Mouse (Mus musculus): Measurements from ENCODE around the gene Hils1. TPM values are rescaled to one million over a fixed set of nuclear protein-coding genes. Genes with fewer than 3 reads are reported as not detected.

The Hils1 gene
- polyA plus RNA-seq, 1 experiment from 2014 or later, result not detected

- Histone ChIP-seq H3K4me2 (ENCODE audit: low read length) (no peak overlapping the region), H3K27ac (replicated peaks; ENCODE audit: low read depth, low read length) (no peak overlapping the region), H3K4me3 (replicated peaks; ENCODE audit: low read depth, low read length) (no peak overlapping the region), H3K4me1 (ENCODE audit: control insufficient read depth, insufficient read depth, low read length) (peaks cover 13% of the 10 kb centered on the region; the same call in 1 of the 2 replicates), H3K36me3 (ENCODE audit: control insufficient read depth, insufficient read depth, low read length) (no peaks in the 10 kb centered on the region), H3K9me3 (ENCODE audit: control insufficient read depth, low read length) (no peaks in the 10 kb centered on the region), H3K9ac (replicated peaks; ENCODE audit: low read length) (no peak overlapping the region), H3K27me3 (ENCODE audit: control insufficient read depth, insufficient read depth, low read length) (peaks cover 28% of the 10 kb centered on the region)
- ATAC-seq (ENCODE audit: low FRiP score, low TSS enrichment) (no peak), DNase-seq (no peak)
- WGBS, result 14% methylated on average over 8 of the region's 8 CpGs
Measured at GRCm38 (mm10) chr11:94933584-94933983, 33.8 kb upstream of the Hils1 start.

GRCm38 (mm10) chr11:94934526-94934925 is 32.9 kb upstream of the Hils1 start:
- DNase-seq, result no peak
- H3K4me2 ChIP-seq (ENCODE audit: low read length), result no peak overlapping the region
- H3K4me3 ChIP-seq (replicated peaks; ENCODE audit: low read depth, low read length), result no peak overlapping the region
- H3K27ac ChIP-seq (replicated peaks; ENCODE audit: low read depth, low read length), result no peak overlapping the region
- peaks cover 34% of the 10 kb centered on the region for H3K27me3 ChIP-seq (ENCODE audit: control insufficient read depth, insufficient read depth, low read length)
- WGBS, result 31% methylated on average over 11 of the region's 11 CpGs
- H3K9me3 ChIP-seq (ENCODE audit: control insufficient read depth, low read length), result no peaks in the 10 kb centered on the region
- no peaks in the 10 kb centered on the region for H3K36me3 ChIP-seq (ENCODE audit: control insufficient read depth, insufficient read depth, low read length)
- no peak overlapping the region for H3K9ac ChIP-seq (replicated peaks; ENCODE audit: low read length)
- ATAC-seq (ENCODE audit: low FRiP score, low TSS enrichment), result no peak
- peaks cover 9% of the 10 kb centered on the region; the same call in 1 of the 2 replicates for H3K4me1 ChIP-seq (ENCODE audit: control insufficient read depth, insufficient read depth, low read length)

- peaks cover 34% of the 10 kb centered on the region for H3K27me3 ChIP-seq (ENCODE audit: control insufficient read depth, insufficient read depth, low read length)
- H3K4me3 ChIP-seq (replicated peaks; ENCODE audit: low read depth, low read length), result no peak within 1 kb of the TSS; the same call in 1 of the 2 replicates
- WGBS, result 15% methylated on average over 19 of the region's 19 CpGs
- no peak for DNase-seq
- no peak within 1 kb of the TSS for H3K27ac ChIP-seq (replicated peaks; ENCODE audit: low read depth, low read length)
- peaks cover 9% of the 10 kb centered on the region; the same call in 1 of the 2 replicates for H3K4me1 ChIP-seq (ENCODE audit: control insufficient read depth, insufficient read depth, low read length)
- peak within 1 kb of the TSS; percentile 53 for H3K4me2 ChIP-seq (ENCODE audit: low read length)
- H3K9ac ChIP-seq (replicated peaks; ENCODE audit: low read length), result no peak within 1 kb of the TSS
- no peak for ATAC-seq (ENCODE audit: low FRiP score, low TSS enrichment)
- H3K9me3 ChIP-seq (ENCODE audit: control insufficient read depth, low read length), result no peaks in the 10 kb centered on the region
- no peaks in the 10 kb centered on the region for H3K36me3 ChIP-seq (ENCODE audit: control insufficient read depth, insufficient read depth, low read length)
Measured at GRCm38 (mm10) chr11:94936045-94936444, 31.3 kb upstream of the Hils1 start, which contains the start of gene Col1a1. TSS of gene Col1a1 (plus strand) at chr11:94936224.

GRCm38 (mm10) chr11:94936851-94937295 is 30.5 kb upstream of the Hils1 start:
- no peaks in the 10 kb centered on the region for H3K9me3 ChIP-seq (ENCODE audit: control insufficient read depth, low read length)
- ATAC-seq (ENCODE audit: low FRiP score, low TSS enrichment), result peak; percentile 71; the same call in 1 of the 2 replicates

GRCm38 (mm10) chr11:94937335-94937781 is 30.0 kb upstream of the Hils1 start:
- Histone ChIP-seq H3K4me1 (ENCODE audit: control insufficient read depth, insufficient read depth, low read length) (peaks cover 9% of the 10 kb centered on the region; the same call in 1 of the 2 replicates), H3K27me3 (ENCODE audit: control insufficient read depth, insufficient read depth, low read length) (peaks cover 34% of the 10 kb centered on the region), H3K4me3 (replicated peaks; ENCODE audit: low read depth, low read length) (peak overlapping the region; percentile 24), H3K27ac (replicated peaks; ENCODE audit: low read depth, low read length) (no peak overlapping the region), H3K9me3 (ENCODE audit: control insufficient read depth, low read length) (no peaks in the 10 kb centered on the region), H3K36me3 (ENCODE audit: control insufficient read depth, insufficient read depth, low read length) (no peaks in the 10 kb centered on the region), H3K9ac (replicated peaks; ENCODE audit: low read length) (no peak overlapping the region; the same call in 1 of the 2 replicates), H3K4me2 (ENCODE audit: low read length) (peak overlapping the region; percentile 53)
- no peak for DNase-seq
- ATAC-seq (ENCODE audit: low FRiP score, low TSS enrichment), result peak; percentile 22; the same call in 1 of the 2 replicates
- WGBS, result 2% methylated on average over 18 of the region's 18 CpGs

More at GRCm38 (mm10) chr11:94936851-94937295, 30.5 kb upstream of the Hils1 start:
- Histone ChIP-seq H3K9ac (replicated peaks; ENCODE audit: low read length) (no peak overlapping the region), H3K4me2 (ENCODE audit: low read length) (peak overlapping the region; percentile 53), H3K4me3 (replicated peaks; ENCODE audit: low read depth, low read length) (peak overlapping the region; percentile 24; the same call in 1 of the 2 replicates), H3K27ac (replicated peaks; ENCODE audit: low read depth, low read length) (no peak overlapping the region), H3K4me1 (ENCODE audit: control insufficient read depth, insufficient read depth, low read length) (peaks cover 9% of the 10 kb centered on the region; the same call in 1 of the 2 replicates), H3K36me3 (ENCODE audit: control insufficient read depth, insufficient read depth, low read length) (no peaks in the 10 kb centered on the region), H3K27me3 (ENCODE audit: control insufficient read depth, insufficient read depth, low read length) (peaks cover 34% of the 10 kb centered on the region)
- peak; percentile 95 for DNase-seq
- WGBS, result 1% methylated on average over 17 of the region's 17 CpGs

GRCm38 (mm10) chr11:94937787-94938186 is 29.6 kb upstream of the Hils1 start:
- no peak overlapping the region; the same call in 1 of the 2 replicates for H3K9ac ChIP-seq (replicated peaks; ENCODE audit: low read length)

GRCm38 (mm10) chr11:94938296-94938695 is 29.1 kb upstream of the Hils1 start:
- Histone ChIP-seq H3K36me3 (ENCODE audit: control insufficient read depth, insufficient read depth, low read length) (no peaks in the 10 kb centered on the region), H3K27ac (replicated peaks; ENCODE audit: low read depth, low read length) (no peak overlapping the region), H3K9me3 (ENCODE audit: control insufficient read depth, low read length) (no peaks in the 10 kb centered on the region), H3K4me1 (ENCODE audit: control insufficient read depth, insufficient read depth, low read length) (peaks cover 9% of the 10 kb centered on the region; the same call in 1 of the 2 replicates), H3K4me3 (replicated peaks; ENCODE audit: low read depth, low read length) (0 out of 2 replicates have a peak overlapping the region, but pooled peaks have one; percentile 24), H3K27me3 (ENCODE audit: control insufficient read depth, insufficient read depth, low read length) (peaks cover 34% of the 10 kb centered on the region), H3K9ac (replicated peaks; ENCODE audit: low read length) (no peak overlapping the region), H3K4me2 (ENCODE audit: low read length) (no peak overlapping the region)
- no peak for ATAC-seq (ENCODE audit: low FRiP score, low TSS enrichment)
- DNase-seq, result no peak
- WGBS, result 23% methylated on average over 9 of the region's 9 CpGs

More at GRCm38 (mm10) chr11:94937787-94938186, 29.6 kb upstream of the Hils1 start:
- Histone ChIP-seq H3K4me1 (ENCODE audit: control insufficient read depth, insufficient read depth, low read length) (peaks cover 9% of the 10 kb centered on the region; the same call in 1 of the 2 replicates), H3K9me3 (ENCODE audit: control insufficient read depth, low read length) (no peaks in the 10 kb centered on the region), H3K27ac (replicated peaks; ENCODE audit: low read depth, low read length) (no peak overlapping the region), H3K4me2 (ENCODE audit: low read length) (peak overlapping the region; percentile 53), H3K36me3 (ENCODE audit: control insufficient read depth, insufficient read depth, low read length) (no peaks in the 10 kb centered on the region), H3K4me3 (replicated peaks; ENCODE audit: low read depth, low read length) (peak overlapping the region; percentile 24), H3K27me3 (ENCODE audit: control insufficient read depth, insufficient read depth, low read length) (peaks cover 34% of the 10 kb centered on the region)
- ATAC-seq (ENCODE audit: low FRiP score, low TSS enrichment) (no peak), DNase-seq (no peak)
- WGBS, result under 1% methylated on average over 15 of the region's 15 CpGs

GRCm38 (mm10) chr11:94939280-94939679 is 28.1 kb upstream of the Hils1 start:
- Histone ChIP-seq H3K9me3 (ENCODE audit: control insufficient read depth, low read length) (no peaks in the 10 kb centered on the region), H3K4me2 (ENCODE audit: low read length) (no peak overlapping the region), H3K27ac (replicated peaks; ENCODE audit: low read depth, low read length) (no peak overlapping the region), H3K4me3 (replicated peaks; ENCODE audit: low read depth, low read length) (no peak overlapping the region), H3K36me3 (ENCODE audit: control insufficient read depth, insufficient read depth, low read length) (no peaks in the 10 kb centered on the region), H3K4me1 (ENCODE audit: control insufficient read depth, insufficient read depth, low read length) (peaks cover 9% of the 10 kb centered on the region; the same call in 1 of the 2 replicates), H3K9ac (replicated peaks; ENCODE audit: low read length) (no peak overlapping the region), H3K27me3 (ENCODE audit: control insufficient read depth, insufficient read depth, low read length) (peaks cover 34% of the 10 kb centered on the region)
- peak; percentile 89 for DNase-seq
- 22% methylated on average over 4 of the region's 4 CpGs for WGBS
- no peak for ATAC-seq (ENCODE audit: low FRiP score, low TSS enrichment)

- Histone ChIP-seq H3K27me3 (ENCODE audit: control insufficient read depth, insufficient read depth, low read length) (peaks cover 26% of the 10 kb centered on the region), H3K4me3 (replicated peaks; ENCODE audit: low read depth, low read length) (no peak overlapping the region), H3K4me1 (ENCODE audit: control insufficient read depth, insufficient read depth, low read length) (peaks cover 9% of the 10 kb centered on the region; the same call in 1 of the 2 replicates), H3K4me2 (ENCODE audit: low read length) (no peak overlapping the region), H3K27ac (replicated peaks; ENCODE audit: low read depth, low read length) (no peak overlapping the region), H3K36me3 (ENCODE audit: control insufficient read depth, insufficient read depth, low read length) (no peaks in the 10 kb centered on the region), H3K9ac (replicated peaks; ENCODE audit: low read length) (no peak overlapping the region), H3K9me3 (ENCODE audit: control insufficient read depth, low read length) (no peaks in the 10 kb centered on the region)
- 46% methylated on average over 9 of the region's 9 CpGs for WGBS
- DNase-seq (no peak), ATAC-seq (ENCODE audit: low FRiP score, low TSS enrichment) (no peak)
Measured at GRCm38 (mm10) chr11:94941121-94941520, 26.3 kb upstream of the Hils1 start.

Data from midbrain, embryonic 14.5 days (tissue).